Mouse (Mus musculus): Measurements from ENCODE around the gene Ap4m1. TPM values are rescaled to one million over a fixed set of nuclear protein-coding genes. Genes with fewer than 3 reads are reported as not detected.
A peak's percentile ranks its signal among the peaks of the same experiment; 100 is the strongest.
"Not testable (repeated sequence)": the region's sequence is repeated elsewhere in the genome, so short reads cannot be mapped to it uniquely, and the experiment has no call there.

Gene Ap4m1
- total and polyA plus RNA-seq, 3 experiments = 7.3 to 15.2 (median 7.5) TPM

DNA sequence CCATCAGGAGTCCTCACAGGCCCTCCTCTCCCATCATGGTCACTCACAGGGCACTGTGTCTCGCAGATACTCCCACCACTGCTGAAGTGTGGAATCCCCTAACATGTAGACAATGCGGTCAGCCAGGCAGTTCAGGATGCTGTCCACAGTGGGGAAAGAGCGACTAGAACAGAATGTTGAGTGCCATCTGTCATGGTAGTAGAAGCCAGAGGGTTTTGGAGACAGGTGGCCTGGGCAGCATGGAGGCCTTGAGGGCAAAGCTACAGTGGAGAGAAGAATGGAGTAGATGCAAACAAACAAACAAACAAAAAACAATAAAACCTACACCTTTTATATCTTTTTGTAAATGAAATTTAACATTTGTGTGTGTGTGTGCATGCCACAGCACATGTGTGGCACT, 30.3 kb downstream of the Ap4m1 start:
- no peaks in the 10 kb centered on the region for H3K79me2 ChIP-seq (replicated peaks; ENCODE audit: control insufficient read depth, insufficient read depth, low read length)
- no peaks in the 10 kb centered on the region for H3K27me3 ChIP-seq (ENCODE audit: control insufficient read depth, insufficient read depth, low read length)
- H3K9ac ChIP-seq (ENCODE audit: low read depth, low read length) = no peak overlapping the region
- DNase-seq = no peak
- no peaks in the 10 kb centered on the region for H3K4me1 ChIP-seq (ENCODE audit: control insufficient read depth, insufficient read depth, low read length)
- intact Hi-C loops (cut with DNase I) = loop anchor here (2.0 kb wide), 1 partner anchor 47 kb away; no protein-coding TSS in a partner anchor
- no peak overlapping the region for H3K4me3 ChIP-seq
- TF ChIP-seq CTCF (IDR thresholded peaks at IDR 0.05) (no peak), EP300 (IDR thresholded peaks at IDR 0.05; ENCODE audit: insufficient read depth, low read depth, low read length) (no peak), POLR2A (IDR thresholded peaks at IDR 0.05; ENCODE audit: insufficient read depth, low read depth, low read length) (no peak)
- 85% methylated on average over 3 of the region's 3 CpGs for WGBS
- no peak overlapping the region for H3K27ac ChIP-seq
- no peaks in the 10 kb centered on the region for H3K36me3 ChIP-seq (ENCODE audit: control insufficient read depth, insufficient read depth, low read length)

DNA sequence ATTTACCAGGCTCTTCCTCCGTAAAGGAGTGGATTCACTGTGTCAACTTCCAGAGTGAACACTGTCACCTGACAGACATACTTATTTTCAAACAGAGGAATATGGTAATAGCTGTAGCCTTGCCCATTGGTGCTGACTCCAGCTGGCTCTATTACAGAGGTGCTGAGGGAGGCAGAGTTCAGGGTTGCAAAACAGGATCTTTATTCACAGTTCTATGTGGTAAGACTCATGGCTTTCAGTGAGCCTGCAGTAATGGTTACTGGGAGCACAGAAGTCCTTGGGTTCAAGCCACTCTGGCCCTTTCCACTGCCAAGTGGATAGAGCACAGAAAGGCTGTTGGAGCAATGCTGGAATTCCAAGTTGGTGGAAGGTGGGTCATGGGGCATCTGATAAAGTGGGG, 35.5 kb downstream of the Ap4m1 start:
- WGBS = 76% methylated on average over 1 of the region's 1 CpGs
- no peak for TF ChIP-seq CTCF (IDR thresholded peaks at IDR 0.05)
- TF ChIP-seq EP300 (IDR thresholded peaks at IDR 0.05; ENCODE audit: insufficient read depth, low read depth, low read length) = no peak
- TF ChIP-seq POLR2A (IDR thresholded peaks at IDR 0.05; ENCODE audit: insufficient read depth, low read depth, low read length) = no peak
- Histone ChIP-seq H3K27me3 (ENCODE audit: control insufficient read depth, insufficient read depth, low read length) (no peaks in the 10 kb centered on the region), H3K9ac (ENCODE audit: low read depth, low read length) (no peak overlapping the region), H3K79me2 (replicated peaks; ENCODE audit: control insufficient read depth, insufficient read depth, low read length) (no peaks in the 10 kb centered on the region), H3K4me3 (no peak overlapping the region), H3K36me3 (ENCODE audit: control insufficient read depth, insufficient read depth, low read length) (no peaks in the 10 kb centered on the region), H3K27ac (no peak overlapping the region), H3K4me1 (ENCODE audit: control insufficient read depth, insufficient read depth, low read length) (no peaks in the 10 kb centered on the region)
- no peak for DNase-seq
- intact Hi-C loops (cut with DNase I) = no loop called here

DNA sequence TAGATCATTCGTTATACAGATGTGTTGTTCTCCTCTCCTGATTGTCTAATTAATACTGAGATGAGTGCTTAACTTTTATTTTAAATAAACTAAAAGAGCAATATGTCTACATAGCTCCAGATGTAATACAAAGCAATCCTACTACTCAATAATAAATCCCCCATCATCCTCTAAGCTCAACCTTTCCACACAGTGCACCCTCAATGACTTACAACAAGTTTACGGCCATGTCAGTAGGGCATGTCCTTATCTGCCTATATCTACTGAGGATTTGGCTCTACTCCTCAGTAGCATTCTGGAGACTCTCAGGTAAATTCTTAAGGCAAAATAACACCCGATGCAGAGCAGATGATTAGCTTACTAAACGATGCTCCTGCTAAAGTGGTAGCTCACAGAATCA, 36.1 kb downstream of the Ap4m1 start:
- no peaks in the 10 kb centered on the region for H3K4me1 ChIP-seq (ENCODE audit: control insufficient read depth, insufficient read depth, low read length)
- H3K79me2 ChIP-seq (replicated peaks; ENCODE audit: control insufficient read depth, insufficient read depth, low read length) = no peaks in the 10 kb centered on the region
- 77% methylated on average over 4 of the region's 4 CpGs for WGBS
- no peak for DNase-seq
- H3K4me3 ChIP-seq = no peak overlapping the region
- H3K27ac ChIP-seq = no peak overlapping the region
- H3K27me3 ChIP-seq (ENCODE audit: control insufficient read depth, insufficient read depth, low read length) = no peaks in the 10 kb centered on the region
- intact Hi-C loops (cut with DNase I) = no loop called here
- no peak for TF ChIP-seq POLR2A (IDR thresholded peaks at IDR 0.05; ENCODE audit: insufficient read depth, low read depth, low read length)
- TF ChIP-seq CTCF (IDR thresholded peaks at IDR 0.05) = no peak
- TF ChIP-seq EP300 (IDR thresholded peaks at IDR 0.05; ENCODE audit: insufficient read depth, low read depth, low read length) = no peak
- H3K36me3 ChIP-seq (ENCODE audit: control insufficient read depth, insufficient read depth, low read length) = no peaks in the 10 kb centered on the region
- H3K9ac ChIP-seq (ENCODE audit: low read depth, low read length) = no peak overlapping the region

DNA sequence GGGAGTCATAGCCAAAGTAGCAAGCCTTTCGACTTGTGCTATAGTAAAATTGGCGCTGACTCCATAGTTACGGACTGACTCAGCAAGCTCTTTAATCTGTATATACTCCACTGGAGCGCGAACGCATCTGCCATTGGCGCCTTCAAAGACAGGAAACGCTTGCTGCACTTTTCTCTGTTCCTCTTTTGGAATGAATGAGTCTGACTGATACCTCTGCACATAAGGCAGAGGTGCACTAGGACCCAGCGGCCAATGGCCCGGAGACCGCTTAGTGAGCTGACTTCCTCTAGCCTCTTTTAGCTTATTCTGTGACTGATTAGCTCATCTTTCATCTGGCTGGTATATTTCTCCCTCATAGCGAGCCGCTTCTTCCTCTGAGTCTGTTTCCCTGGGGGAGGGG, 44.8 kb downstream of the Ap4m1 start:
- H3K4me3 ChIP-seq; H3K4me1 ChIP-seq (ENCODE audit: control insufficient read depth, insufficient read depth, low read length); DNase-seq; intact Hi-C loops (cut with DNase I); H3K36me3 ChIP-seq (ENCODE audit: control insufficient read depth, insufficient read depth, low read length); H3K27ac ChIP-seq; H3K79me2 ChIP-seq (replicated peaks; ENCODE audit: control insufficient read depth, insufficient read depth, low read length); H3K9ac ChIP-seq (ENCODE audit: low read depth, low read length); H3K27me3 ChIP-seq (ENCODE audit: control insufficient read depth, insufficient read depth, low read length): not testable (repeated sequence)
- 91% methylated on average over 13 of the region's 13 CpGs for WGBS

DNA sequence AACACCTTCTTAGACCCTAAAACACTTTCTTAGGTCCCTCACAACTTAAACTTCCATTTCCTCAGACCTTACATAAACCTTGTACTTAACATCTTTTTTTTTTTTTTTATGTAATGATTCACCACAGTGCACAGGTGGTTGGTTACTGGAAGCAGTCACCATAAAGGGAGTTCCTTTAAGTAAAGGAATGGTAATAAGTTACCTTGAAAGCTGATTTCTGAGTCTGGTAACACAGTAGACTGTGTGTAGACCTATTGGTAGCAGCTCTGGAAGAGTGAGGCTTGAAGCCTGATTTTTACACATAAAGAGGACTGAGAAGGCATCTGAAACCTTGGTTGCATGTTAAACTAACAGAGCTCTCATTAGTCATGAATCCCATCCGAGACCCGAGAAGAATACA, 48.1 kb downstream of the Ap4m1 start:
- 40% methylated on average over 2 of the region's 2 CpGs for WGBS
- Histone ChIP-seq H3K79me2 (replicated peaks; ENCODE audit: control insufficient read depth, insufficient read depth, low read length) (no peaks in the 10 kb centered on the region), H3K4me1 (ENCODE audit: control insufficient read depth, insufficient read depth, low read length) (no peaks in the 10 kb centered on the region), H3K36me3 (ENCODE audit: control insufficient read depth, insufficient read depth, low read length) (no peaks in the 10 kb centered on the region), H3K27ac (no peak overlapping the region), H3K4me3 (no peak overlapping the region), H3K27me3 (ENCODE audit: control insufficient read depth, insufficient read depth, low read length) (no peaks in the 10 kb centered on the region), H3K9ac (ENCODE audit: low read depth, low read length) (no peak overlapping the region)
- intact Hi-C loops (cut with DNase I) = loop anchor here (5.0 kb wide), 1 partner anchor 252 kb away; no protein-coding TSS in a partner anchor
- no peak for TF ChIP-seq EP300 (IDR thresholded peaks at IDR 0.05; ENCODE audit: insufficient read depth, low read depth, low read length)
- TF ChIP-seq CTCF (IDR thresholded peaks at IDR 0.05) = no peak
- TF ChIP-seq POLR2A (IDR thresholded peaks at IDR 0.05; ENCODE audit: insufficient read depth, low read depth, low read length) = no peak
- no peak for DNase-seq

DNA sequence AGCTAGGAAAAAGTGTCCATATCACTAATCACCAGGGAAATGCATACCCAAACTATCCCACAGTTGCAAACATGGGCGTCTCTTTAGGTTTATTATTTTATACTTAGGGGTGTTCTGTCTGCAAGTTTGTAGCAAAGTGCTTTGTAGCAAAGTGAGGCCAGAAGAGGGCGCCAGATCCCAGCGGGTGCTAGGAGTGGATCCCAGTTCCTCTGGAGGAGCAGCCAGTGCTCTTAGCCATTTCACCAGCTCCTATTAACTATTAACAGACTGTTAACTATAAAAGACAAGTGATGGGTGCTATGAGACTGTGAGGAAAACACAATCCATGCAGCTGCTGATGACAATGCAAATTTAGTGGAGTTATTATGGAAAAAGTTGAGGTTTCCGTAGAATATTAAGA, 50.3 kb downstream of the Ap4m1 start:
- DNase-seq = peak; percentile 80 to 86
- TF ChIP-seq CTCF (IDR thresholded peaks at IDR 0.05) (no peak; the same call in none of the 2 replicates), POLR2A (IDR thresholded peaks at IDR 0.05; ENCODE audit: insufficient read depth, low read depth, low read length) (no peak), EP300 (IDR thresholded peaks at IDR 0.05; ENCODE audit: insufficient read depth, low read depth, low read length) (no peak)
- intact Hi-C loops (cut with DNase I) = loop anchor here (5.0 kb wide), 1 partner anchor 250 kb away; no protein-coding TSS in a partner anchor
- Histone ChIP-seq H3K36me3 (ENCODE audit: control insufficient read depth, insufficient read depth, low read length) (no peaks in the 10 kb centered on the region), H3K9ac (ENCODE audit: low read depth, low read length) (no peak overlapping the region), H3K27ac (no peak overlapping the region), H3K27me3 (ENCODE audit: control insufficient read depth, insufficient read depth, low read length) (no peaks in the 10 kb centered on the region), H3K4me1 (ENCODE audit: control insufficient read depth, insufficient read depth, low read length) (no peaks in the 10 kb centered on the region), H3K4me3 (no peak overlapping the region), H3K79me2 (replicated peaks; ENCODE audit: control insufficient read depth, insufficient read depth, low read length) (no peaks in the 10 kb centered on the region)
- 23% methylated on average over 4 of the region's 4 CpGs for WGBS

Measured in heart, adult 2 months (tissue).